Mouse (Mus musculus) left cerebral cortex, postnatal 25 days (tissue): ENCODE measurements around the gene Rab2b. TPM values are rescaled to one million over a fixed set of nuclear protein-coding genes. Genes with fewer than 3 reads are reported as not detected.

Experiments
- DNase-seq, 2 experiments: peaks; one replicate each; pipeline ENCODE4 v3.0.0; 2022; ENCODE audit warnings: low spot score in 2 of 2, mixed read lengths in 1 of 2
- intact Hi-C: fragments of 180-260 bp; cut with DNase I; formaldehyde crosslinking; loops from one replicate; pipeline ENCODE4 v1.15.1; 2025
- total RNA-seq, 2 experiments: library from RNA; stranded (reverse); gene quantifications; 2 replicates each; pipeline ENCODE4 v1.2.3; 2021

Gene Rab2b
- total RNA-seq, 2 experiments from 2014 or later = 30.9 to 32.4 TPM

- DNase-seq = no peak
- intact Hi-C loops = loop anchor here (10.0 kb wide), 1 partner anchor 399 kb away; the partner anchor contains the start of gene Mettl17
These were observed 4.8 kb upstream of the Rab2b start for GRCm38 (mm10) chr14:52284191-52284590.

- DNase-seq = peak in 1 of 2 experiments; percentile 8
- intact Hi-C loops = loop anchor here (10.0 kb wide), 1 partner anchor 399 kb away; the partner anchor contains the start of gene Mettl17
These were observed 4.3 kb upstream of the Rab2b start for GRCm38 (mm10) chr14:52283629-52284028.

GRCm38 (mm10) chr14:52279747-52280120, 389 bp upstream of the Rab2b start:
- no peak for DNase-seq
- intact Hi-C loops = loop anchor here (1.0 to 10.0 kb wide), 4 partner anchors 22 to 395 kb away; partner anchors contain the start of genes Chd8, Mettl17 and Mettl3

GRCm38 (mm10) chr14:52277210-52277609, 2.1 kb downstream of the Rab2b start:
- intact Hi-C loops = no loop called here

GRCm38 (mm10) chr14:52272781-52273180, 6.6 kb downstream of the Rab2b start:
- intact Hi-C loops = no loop called here
- no peak for DNase-seq

More at GRCm38 (mm10) chr14:52277210-52277609, 2.1 kb downstream of the Rab2b start:
- DNase-seq = no peak

- intact Hi-C loops = loop anchor here (1.0 to 10.0 kb wide), 4 partner anchors 13 to 1163 kb away; partner anchors contain the start of genes Ang, Rab2b, Rnase4 and Supt16
- DNase-seq = peak; percentile 99
These were observed 21.7 kb downstream of the Rab2b start, which contains the start of gene Chd8 for GRCm38 (mm10) chr14:52257484-52258213. Chd8 (minus strand) TSS chr14:52257780.

- DNase-seq = peak; percentile 23 to 47
- intact Hi-C loops = loop anchor here (1.0 to 10.0 kb wide), 3 partner anchors 12 to 1162 kb away; partner anchors contain the start of genes Ang, Rab2b, Rnase4 and Tox4
These were observed 22.8 kb downstream of the Rab2b start for GRCm38 (mm10) chr14:52256311-52257175.

- no peak for DNase-seq
- intact Hi-C loops = no loop called here
These were observed 33.2 kb downstream of the Rab2b start for GRCm38 (mm10) chr14:52246129-52246528.

- intact Hi-C loops = loop anchor here (1.0 kb wide), 1 partner anchor 13 kb away; the partner anchor contains the start of gene Chd8
These were observed 34.7 kb downstream of the Rab2b start for GRCm38 (mm10) chr14:52244690-52245042.

GRCm38 (mm10) chr14:52244041-52244689, 35.2 kb downstream of the Rab2b start:
- intact Hi-C loops = loop anchor here (1.0 kb wide), 1 partner anchor 13 kb away; the partner anchor contains the start of gene Chd8
- DNase-seq = peak; percentile 98 to 99

More at GRCm38 (mm10) chr14:52244690-52245042, 34.7 kb downstream of the Rab2b start:
- no peak for DNase-seq

GRCm38 (mm10) chr14:52236216-52236615, 43.1 kb downstream of the Rab2b start:
- DNase-seq = no peak
- intact Hi-C loops = no loop called here

GRCm38 (mm10) chr14:52235165-52235564, 44.2 kb downstream of the Rab2b start:
- DNase-seq = no peak
- intact Hi-C loops = no loop called here

GRCm38 (mm10) chr14:52232249-52232648, 47.1 kb downstream of the Rab2b start:
- intact Hi-C loops = no loop called here
- no peak for DNase-seq

- DNase-seq = no peak
- intact Hi-C loops = loop anchor here (2.0 kb wide), 2 partner anchors 17 to 53 kb away; no protein-coding TSS in a partner anchor
These were observed 53.4 kb downstream of the Rab2b start for GRCm38 (mm10) chr14:52225972-52226371.

- intact Hi-C loops = no loop called here
- no peak for DNase-seq
These were observed 62.1 kb downstream of the Rab2b start for GRCm38 (mm10) chr14:52217261-52217660.

Other genes with a start within 250 kb of the Rab2b start
- not detected for gene Olfr221, start 237.1 kb downstream of the Rab2b start, total RNA-seq
- gene Hnrnpc, start 175.5 kb downstream of the Rab2b start, total RNA-seq = 100 to 1,000 TPM; 226 to 228 TPM
- gene Rpgrip1, start 168.8 kb downstream of the Rab2b start, total RNA-seq = 1 to 10 TPM; 2.4 to 2.8 TPM
- 10 to 100 TPM; 50.5 to 52.0 TPM for gene Supt16, start 82.1 kb downstream of the Rab2b start, total RNA-seq
- 100 to 1,000 TPM; 115 to 122 TPM for gene Chd8, start 21.8 kb downstream of the Rab2b start, total RNA-seq
- gene Tox4, start 399 bp downstream of the Rab2b start, total RNA-seq = 10 to 100 TPM; 65.5 to 66.8 TPM
- 10 to 100 TPM; 39.8 to 41.5 TPM for gene Mettl3, start 25.6 kb upstream of the Rab2b start, total RNA-seq
- 10 to 100 TPM; 32.3 to 33.4 TPM for gene Sall2, start 49.2 kb upstream of the Rab2b start, total RNA-seq
- gene Olfr1513, start 76.9 kb upstream of the Rab2b start, total RNA-seq = not detected
- gene Olfr1512, start 99.6 kb upstream of the Rab2b start, total RNA-seq = not detected
- not detected for gene Olfr1511, start 117.8 kb upstream of the Rab2b start, total RNA-seq
- not detected for gene Olfr1510, start 134.8 kb upstream of the Rab2b start, total RNA-seq
- gene Olfr1509, start 163.4 kb upstream of the Rab2b start, total RNA-seq = not detected
- gene Olfr1508, start 187.9 kb upstream of the Rab2b start, total RNA-seq = not detected
- not detected for gene Olfr1507, start 216.2 kb upstream of the Rab2b start, total RNA-seq